Mouse (Mus musculus) ovary, postnatal 14 days (tissue): ENCODE data around the gene 4930480E11Rik.
"Not testable (repeated sequence)": the region's sequence is repeated elsewhere in the genome, so short reads cannot be mapped to it uniquely, and the experiment has no call there.

ENCODE experiments used
- DNase-seq: peaks from one replicate; pipeline ENCODE4 v3.0.0; 2022; ENCODE audit warnings: low spot score

The 4930480E11Rik gene

DNA sequence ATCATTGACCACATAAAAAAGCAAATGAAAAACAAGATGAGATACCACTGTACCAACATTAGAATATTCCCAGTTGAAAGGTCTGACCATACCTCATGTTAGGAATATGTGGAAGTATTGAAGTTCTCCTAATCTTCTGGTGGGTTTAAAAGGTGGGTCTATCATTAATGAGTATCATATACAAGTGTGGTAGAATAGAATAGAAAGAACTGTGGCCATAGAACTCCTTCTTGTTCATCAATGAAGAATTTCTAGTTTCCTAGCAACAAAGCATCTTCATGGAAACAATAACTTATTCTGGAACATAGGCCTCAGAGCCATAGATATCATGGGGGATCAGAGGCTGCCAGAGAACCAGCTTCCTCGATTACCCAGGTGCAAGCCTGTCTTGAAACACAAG lies at the start of gene 4930480E11Rik:
TSS of gene 4930480E11Rik (plus strand) at position 301 of the 400 bp plus-strand sequence.
- no peak for DNase-seq

GRCm38 (mm10) chrX:78403346-78403745 lies 33.9 kb downstream of the 4930480E11Rik start:
- not testable (repeated sequence) for DNase-seq
